Mouse (Mus musculus) hindbrain, embryonic 11.5 days (tissue): ENCODE measurements at regions not wholly inside any gene's neighbourhood (a gene's known extent, or its start where the extent isn't known, plus 50 kb on each side); places are given as distances from the start of the nearest gene placed in this dataset.

Experiments used
- ATAC-seq: fragments of 200-750 bp; cut with Nextera tagmentation; 2 replicates; pipeline ENCODE4 v1.8.0; 2017; ENCODE audit warnings: mild to moderate bottlenecking, moderate TSS enrichment, moderate library complexity; ENCODE audit not compliant: low FRiP score
- DNase-seq: peaks from one replicate; pipeline ENCODE4 v3.0.0-alpha.2; 2015; ENCODE audit warnings: low spot score
- H3K27ac ChIP-seq: fragments of 300-500 bp; sonication (generic); 2 replicates; pipeline ENCODE4 v1.5.1; 2014; ENCODE audit warnings: mild to moderate bottlenecking, low read depth, low read length
- H3K27me3 ChIP-seq: fragments of 300-500 bp; sonication (generic); 2 replicates; pipeline ENCODE4 v1.6.1; 2014; ENCODE audit warnings: mild to moderate bottlenecking, low read length, moderate library complexity, mixed read lengths; ENCODE audit not compliant: control insufficient read depth, insufficient read depth
- H3K36me3 ChIP-seq: fragments of 300-500 bp; sonication (generic); 2 replicates; pipeline ENCODE4 v1.6.1; 2014; ENCODE audit warnings: mild to moderate bottlenecking, low read length, moderate library complexity, mixed read lengths; ENCODE audit not compliant: control insufficient read depth, insufficient read depth
- H3K4me1 ChIP-seq: fragments of 300-500 bp; sonication (generic); replicated peaks from 2 replicates; pipeline ENCODE4 v1.6.1; 2014; ENCODE audit warnings: low read length, mixed read lengths; ENCODE audit not compliant: control insufficient read depth, insufficient read depth
- H3K4me2 ChIP-seq: fragments of 300-500 bp; sonication (generic); replicated peaks from 2 replicates; pipeline ENCODE4 v1.6.1; 2014; ENCODE audit warnings: mild to moderate bottlenecking, low read depth, low read length
- H3K4me3 ChIP-seq: fragments of 300-500 bp; sonication (generic); 2 replicates; pipeline ENCODE4 v1.5.1; 2014; ENCODE audit warnings: low read depth, low read length
- H3K9ac ChIP-seq: fragments of 300-500 bp; sonication (generic); 2 replicates; pipeline ENCODE4 v1.6.1; 2014; ENCODE audit warnings: low read depth, low read length
- H3K9me3 ChIP-seq: fragments of 300-500 bp; sonication (generic); 2 replicates; pipeline ENCODE4 v1.6.1; 2016; ENCODE audit warnings: low read length; ENCODE audit not compliant: control insufficient read depth
- WGBS: fragments of 180-500 bp; shearing (Covaris S2); extraction: QIAGEN DNeasy Blood & Tissue Kit; methylation state at CpG from one replicate; pipeline ENCODE4 v1.1.7; 2014; 5-methylcytosine and 5-hydroxymethylcytosine counted together

DNA sequence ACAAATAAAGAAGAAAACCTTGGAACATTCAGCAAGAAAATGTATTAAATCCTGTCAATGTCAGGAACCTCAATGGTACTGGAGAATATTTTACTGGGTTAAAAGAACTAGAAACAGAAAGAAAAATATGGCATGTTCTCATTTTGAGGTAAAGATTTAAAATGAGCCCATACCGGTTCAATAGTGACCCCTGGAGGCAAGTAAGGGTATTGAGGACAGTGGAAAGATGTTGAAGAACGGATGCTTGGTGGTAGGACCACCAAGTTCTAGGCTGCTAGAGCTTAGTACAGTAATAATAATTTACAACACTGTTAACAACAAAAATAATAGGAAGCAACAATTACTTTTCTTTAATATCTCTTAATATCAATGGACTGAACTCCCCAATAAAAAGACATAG is 58.9 kb upstream of the Pcdh10 start:
- Histone ChIP-seq H3K4me1 (no peaks in the 10 kb centered on the region), H3K27ac (no peak overlapping the region), H3K4me3 (no peak overlapping the region), H3K27me3 (no peaks in the 10 kb centered on the region), H3K36me3 (no peaks in the 10 kb centered on the region), H3K9me3 (no peaks in the 10 kb centered on the region), H3K9ac (no peak overlapping the region), H3K4me2 (no peak overlapping the region)
- no peak for ATAC-seq
- WGBS = 34% methylated on average over 2 of the region's 2 CpGs
- DNase-seq = peak; percentile 10
